Comparison of ENCODE assay signal across 16 mouse cellular contexts in genomic region chr10:116962803-116963202, GRCm38 (mm10). TPM values are rescaled to one million over a fixed set of nuclear protein-coding genes. Genes with fewer than 3 reads are reported as not detected.
A peak's percentile ranks its signal among the peaks of the same experiment; 100 is the strongest.
DNase-seq lines count a peak whose midpoint lies in the region; ATAC-seq and TF ChIP-seq lines count a peak whose summit lies in the region.
"Had no signal": no experiment of that assay in that cellular context is flagged by ENCODE, and none has a peak within 500 bp of the region (broad histone marks: within the 10 kb centered on the region; RNA-seq: fewer than 3 reads in every experiment).

No protein-coding gene starts in this region.

- no peaks in the 10 kb centered on the region for H3K36me3 ChIP-seq in liver, embryonic 14.5 days (replicated peaks; ENCODE audit: control insufficient read depth, insufficient read depth, low read depth)
- no peaks in the 10 kb centered on the region for H3K36me3 ChIP-seq in forebrain, embryonic 12.5 days (replicated peaks)
- H3K36me3 ChIP-seq: heart, embryonic 13.5 days had no signal

- no peaks in the 10 kb centered on the region for H3K27me3 ChIP-seq in liver, embryonic 14.5 days (ENCODE audit: control insufficient read depth, insufficient read depth, low read length)
- no peaks in the 10 kb centered on the region for H3K27me3 ChIP-seq in forebrain, embryonic 12.5 days
- H3K27me3 ChIP-seq: heart, embryonic 13.5 days; Patski had no signal

- H3K27ac ChIP-seq in liver, embryonic 14.5 days: no peak overlapping the region
- H3K27ac ChIP-seq in forebrain, embryonic 12.5 days: no peak overlapping the region
- H3K27ac ChIP-seq: heart, embryonic 13.5 days had no signal

- no peaks in the 10 kb centered on the region for H3K4me1 ChIP-seq in liver, embryonic 14.5 days (replicated peaks; ENCODE audit: control insufficient read depth in 2 of 2, insufficient read depth in 2 of 2, low read length in 1 of 2)
- H3K4me1 ChIP-seq in forebrain, embryonic 12.5 days: no peaks in the 10 kb centered on the region

- no peak for ATAC-seq in liver, embryonic 14.5 days (ENCODE audit: insufficient read depth)
- ATAC-seq in forebrain, embryonic 12.5 days (ENCODE audit: low FRiP score): no peak
- ATAC-seq: hindbrain, embryonic 16.5 days; Patski had no signal

- TF ChIP-seq CTCF in liver, embryonic 14.5 days (IDR thresholded peaks at IDR 0.05; ENCODE audit: low read depth): peak; percentile 26; the same call in 1 of the 2 replicates
- TF ChIP-seq CTCF in brain, embryonic 14.5 days (IDR thresholded peaks at IDR 0.05; ENCODE audit: borderline replicate concordance, extremely low read depth, insufficient read depth, insufficient read length): peak; percentile 4; the same call in 1 of the 2 replicates

- H3K9me3 ChIP-seq in liver, embryonic 14.5 days (ENCODE audit: control insufficient read depth, low read length): no peaks in the 10 kb centered on the region
- no peaks in the 10 kb centered on the region for H3K9me3 ChIP-seq in forebrain, embryonic 12.5 days
- H3K9me3 ChIP-seq: heart, embryonic 13.5 days had no signal

- no peak overlapping the region for H3K9ac ChIP-seq in liver, embryonic 14.5 days (replicated peaks)
- no peak overlapping the region for H3K9ac ChIP-seq in forebrain, embryonic 12.5 days
- H3K9ac ChIP-seq: heart, embryonic 13.5 days had no signal

- DNase-seq in adrenal gland, postnatal 25 days: peak; percentile 6
- DNase-seq in adrenal gland, adult 18-20 months (ENCODE audit: low spot score in 2 of 2): no peak
- DNase-seq in liver, embryonic 14.5 days (ENCODE audit: low read depth in 3 of 3, low spot score in 3 of 3): no peak
- no peak for DNase-seq in liver
- DNase-seq in brain, embryonic 14.5 days (ENCODE audit: low read depth): no peak
- DNase-seq in testis, postnatal 14 days (ENCODE audit: low spot score): peak; percentile 52
- DNase-seq in frontal cortex, postnatal 14 days (ENCODE audit: low spot score in 2 of 2): no peak
- DNase-seq: gastrocnemius, postnatal 14 days had no signal

- no peak for TF ChIP-seq POLR2A in brain, embryonic 14.5 days (IDR thresholded peaks at IDR 0.05; ENCODE audit: borderline replicate concordance, extremely low read depth, insufficient read depth, insufficient read length, poor library complexity, severe bottlenecking)

- 48% methylated on average over 17 of the region's 17 CpGs for WGBS in liver, embryonic 14.5 days (ENCODE audit: insufficient replicate concordance)
- 54% methylated on average over 17 of the region's 17 CpGs for WGBS in forebrain, embryonic 12.5 days

- no peak overlapping the region for H3K4me3 ChIP-seq in liver, embryonic 14.5 days (ENCODE audit: insufficient read depth in 1 of 2, low read depth in 2 of 2, low read length in 2 of 2)
- no peak overlapping the region for H3K4me3 ChIP-seq in forebrain, embryonic 12.5 days (replicated peaks)
- H3K4me3 ChIP-seq: heart, embryonic 13.5 days had no signal

- H3K4me2 ChIP-seq in liver, embryonic 14.5 days (ENCODE audit: low read depth): no peak overlapping the region
- no peak overlapping the region for H3K4me2 ChIP-seq in forebrain, embryonic 12.5 days
- H3K4me2 ChIP-seq: heart, embryonic 13.5 days had no signal

- no peak for TF ChIP-seq EP300 in liver, embryonic 14.5 days (IDR thresholded peaks at IDR 0.05; ENCODE audit: low read depth)

RNA-seq across cellular contexts. Expression of gene Gm10271, which starts 9.6 kb away (rescaled TPM):
- not detected in 2 replicates for total RNA-seq in adrenal gland, postnatal 25 days (2021)
- total RNA-seq in adrenal gland, adult 18-20 months (2021): not detected
- not detected in 2 replicates for polyA plus RNA-seq in liver, embryonic 14.5 days (2012; rRNA removed)
- not detected in 2 replicates for polyA plus RNA-seq in liver, embryonic 14.5 days (2014; fragmentation: Nextera tagmentation; extraction: Ambion mirVana)
- not detected in 2 replicates for polyA plus RNA-seq in brain, embryonic 14.5 days (2012; rRNA removed)
- not detected in 2 replicates for polyA plus RNA-seq in forebrain, embryonic 12.5 days (2016; fragmentation: Nextera tagmentation; extraction: Ambion mirVana)
- total RNA-seq: common myeloid progenitor, adult 5-6 weeks; gastrocnemius, postnatal 14 days; layer of hippocampus, adult 8-10 months; megakaryocyte-erythroid progenitor cell, adult 5-6 weeks had no signal
- polyA plus RNA-seq: heart, embryonic 13.5 days; hindbrain, embryonic 16.5 days; limb, embryonic 11.5 days; Patski had no signal

RNA-seq across cellular contexts. Expression of gene Rab3ip, which starts 12.2 kb away (rescaled TPM):
- 34.2 and 38.0 TPM in 2 replicates for total RNA-seq in adrenal gland, postnatal 25 days (2021)
- 10 to 100 TPM; 43.4 to 45.6 TPM for total RNA-seq in adrenal gland, adult 18-20 months (2021)
- polyA plus RNA-seq in liver, embryonic 14.5 days (2012; rRNA removed): 6.2 and 6.6 TPM in 2 replicates
- 7.4 and 7.5 TPM in 2 replicates for polyA plus RNA-seq in liver, embryonic 14.5 days (2014; fragmentation: Nextera tagmentation; extraction: Ambion mirVana)
- polyA plus RNA-seq in brain, embryonic 14.5 days (2012; rRNA removed): 48.9 and 65.7 TPM in 2 replicates
- 42.6 and 47.2 TPM in 2 replicates for polyA plus RNA-seq in forebrain, embryonic 12.5 days (2016; fragmentation: Nextera tagmentation; extraction: Ambion mirVana)

RNA-seq across cellular contexts. Expression of gene Best3, which starts 23.3 kb away (rescaled TPM):
- total RNA-seq in adrenal gland, postnatal 25 days (2021): 0.33 and 0.49 TPM in 2 replicates
- total RNA-seq in adrenal gland, adult 18-20 months (2021): under 1 TPM; 0.20 to 0.29 TPM
- not detected in 2 replicates for polyA plus RNA-seq in liver, embryonic 14.5 days (2012; rRNA removed)
- not detected in 2 replicates for polyA plus RNA-seq in liver, embryonic 14.5 days (2014; fragmentation: Nextera tagmentation; extraction: Ambion mirVana)
- 0.11 and 0.18 TPM in 2 replicates for polyA plus RNA-seq in brain, embryonic 14.5 days (2012; rRNA removed)
- 0.09 TPM in 1 of 2 replicates, not detected in the other for polyA plus RNA-seq in forebrain, embryonic 12.5 days (2016; fragmentation: Nextera tagmentation; extraction: Ambion mirVana)
- total RNA-seq: common myeloid progenitor, adult 5-6 weeks; megakaryocyte-erythroid progenitor cell, adult 5-6 weeks had no signal
- polyA plus RNA-seq: Patski had no signal

Comparison
In these comparisons a context has a peak if more than half of its experiments do, and no peak if none do; other contexts are left out.
1. DNase-seq: peak in adrenal gland, postnatal 25 days (single experiment) and testis, postnatal 14 days (single experiment); none in adrenal gland, adult 18-20 months (0 of 2), liver, embryonic 14.5 days (0 of 3), liver (single experiment), brain, embryonic 14.5 days (single experiment) and frontal cortex, postnatal 14 days (0 of 2).